Mouse (Mus musculus): ENCODE measurements around the gene Leng9. TPM values are rescaled to one million over a fixed set of nuclear protein-coding genes. Genes with fewer than 3 reads are reported as not detected.

Leng9 gene
- polyA plus RNA-seq (2015; fragmentation: Nextera tagmentation; extraction: Ambion mirVana), result 5.4 and 8.0 TPM in 2 replicates

GRCm38 (mm10) chr7:4150059-4150541, at the start of gene Leng9:
TSS of gene Leng9 (minus strand) at chr7:4150374.

GRCm38 (mm10) chr7:4164090-4164910, 14.1 kb upstream of the Leng9 start, which contains the start of gene Cdc42ep5:
TSS of gene Cdc42ep5 (minus strand) at chr7:4164860.

GRCm38 (mm10) chr7:4136771-4137531, 13.2 kb downstream of the Leng9 start, which contains the start of gene Leng8:
TSS of gene Leng8 (plus strand) at chr7:4137039.

GRCm38 (mm10) chr7:4119344-4119902, 30.8 kb downstream of the Leng9 start, which contains the start of gene Ttyh1:
TSS of gene Ttyh1 (plus strand) at chr7:4119408.

Other genes with a start within 250 kb of the Leng9 start
- 0.33 and 0.40 TPM in 2 replicates for gene Lilra6, start 234.9 kb downstream of the Leng9 start, polyA plus RNA-seq (2015; fragmentation: Nextera tagmentation; extraction: Ambion mirVana)
- gene Lair1, start 87.2 kb downstream of the Leng9 start, polyA plus RNA-seq (2015; fragmentation: Nextera tagmentation; extraction: Ambion mirVana), result 3.4 and 3.7 TPM in 2 replicates
- gene Ttyh1, start 31.0 kb downstream of the Leng9 start, polyA plus RNA-seq (2015; fragmentation: Nextera tagmentation; extraction: Ambion mirVana), result 10.1 and 16.1 TPM in 2 replicates
- 26.7 and 44.4 TPM in 2 replicates for gene Leng8, start 13.3 kb downstream of the Leng9 start, polyA plus RNA-seq (2015; fragmentation: Nextera tagmentation; extraction: Ambion mirVana)
- 63.1 and 80.7 TPM in 2 replicates for gene Cdc42ep5, start 14.5 kb upstream of the Leng9 start, polyA plus RNA-seq (2015; fragmentation: Nextera tagmentation; extraction: Ambion mirVana)
- gene Lilra5, start 87.4 kb upstream of the Leng9 start, polyA plus RNA-seq (2015; fragmentation: Nextera tagmentation; extraction: Ambion mirVana), result 0.80 and 0.88 TPM in 2 replicates
- 0.14 and 0.21 TPM in 2 replicates for gene Ncr1, start 187.3 kb upstream of the Leng9 start, polyA plus RNA-seq (2015; fragmentation: Nextera tagmentation; extraction: Ambion mirVana)
- 0.08 and 0.22 TPM in 2 replicates for gene Gp6, start 247.4 kb upstream of the Leng9 start, polyA plus RNA-seq (2015; fragmentation: Nextera tagmentation; extraction: Ambion mirVana)

Data from adrenal gland, postnatal 0 days (tissue).